Mouse (Mus musculus) heart, embryonic 10.5 days (tissue): ENCODE measurements around the gene Cbl. TPM values are rescaled to one million over a fixed set of nuclear protein-coding genes. Genes with fewer than 3 reads are reported as not detected.
A peak's percentile ranks its signal among the peaks of the same experiment; 100 is the strongest.
"Not testable (repeated sequence)": the region's sequence is repeated elsewhere in the genome, so short reads cannot be mapped to it uniquely, and the experiment has no call there.

Experiments used
- DNase-seq: peaks from one replicate; pipeline ENCODE4 v3.0.0-alpha.2; 2017; ENCODE audit warnings: low spot score
- H3K27ac ChIP-seq: fragments of 300-500 bp; sonication (generic); 2 replicates; pipeline ENCODE4 v1.5.1; 2016; ENCODE audit warnings: mild to moderate bottlenecking
- H3K27me3 ChIP-seq: fragments of 300-500 bp; sonication (generic); 2 replicates; pipeline ENCODE4 v1.6.1; 2016; ENCODE audit warnings: mild to moderate bottlenecking; ENCODE audit not compliant: poor library complexity, insufficient read depth, severe bottlenecking
- H3K36me3 ChIP-seq: fragments of 300-500 bp; sonication (generic); 2 replicates; pipeline ENCODE4 v1.6.1; 2016; ENCODE audit warnings: mild to moderate bottlenecking, moderate library complexity
- H3K4me1 ChIP-seq: fragments of 300-500 bp; sonication (generic); 2 replicates; pipeline ENCODE4 v1.6.1; 2016; ENCODE audit warnings: mild to moderate bottlenecking
- H3K4me3 ChIP-seq: fragments of 300-500 bp; sonication (generic); 2 replicates; pipeline ENCODE4 v1.5.1; 2016; ENCODE audit warnings: mild to moderate bottlenecking, moderate library complexity
- H3K9me3 ChIP-seq: fragments of 300-500 bp; sonication (generic); 2 replicates; pipeline ENCODE4 v1.6.1; 2016; ENCODE audit warnings: mild to moderate bottlenecking, moderate library complexity
- WGBS: fragments of 180-500 bp; shearing (Covaris S2); methylation state at CpG from one replicate; pipeline ENCODE4 v1.1.7; 2016; 5-methylcytosine and 5-hydroxymethylcytosine counted together
- polyA plus RNA-seq: library from polyadenylated mRNA; unstranded; fragments of >200 nt; fragmentation: Nextera tagmentation; extraction: Ambion mirVana; gene quantifications from 2 replicates; pipeline ENCODE4 v1.2.1, GENCODE M21; 2016

Gene Cbl
- polyA plus RNA-seq, 1 experiment from 2014 or later = 16.2 TPM

DNA sequence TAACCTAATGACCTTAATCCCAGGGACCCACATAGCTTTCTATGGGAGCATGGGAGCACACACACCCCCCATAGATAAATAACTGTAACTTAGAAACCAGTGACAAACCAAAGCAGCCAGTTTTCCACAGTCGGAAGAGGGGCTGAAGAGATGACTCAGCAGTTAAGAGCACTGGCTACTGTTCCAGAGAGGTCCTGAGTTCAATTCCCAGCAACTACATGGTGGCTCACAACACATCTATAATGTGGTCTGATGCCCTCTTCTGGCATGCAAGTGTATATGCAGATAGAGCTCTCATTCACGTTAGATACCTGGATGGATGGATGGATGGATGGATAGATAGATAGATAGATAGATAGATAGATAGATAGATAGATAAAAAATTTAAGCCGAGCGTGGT, 117.7 kb downstream of the Cbl start:
- no peaks in the 10 kb centered on the region for H3K9me3 ChIP-seq
- 85% methylated on average over 4 of the region's 4 CpGs for WGBS
- no peak overlapping the region for H3K4me3 ChIP-seq
- no peaks in the 10 kb centered on the region for H3K36me3 ChIP-seq
- DNase-seq = no peak
- H3K27me3 ChIP-seq = no peaks in the 10 kb centered on the region
- no peak overlapping the region for H3K27ac ChIP-seq
- H3K4me1 ChIP-seq = peaks cover 12% of the 10 kb centered on the region; the same call in 1 of the 2 replicates

DNA sequence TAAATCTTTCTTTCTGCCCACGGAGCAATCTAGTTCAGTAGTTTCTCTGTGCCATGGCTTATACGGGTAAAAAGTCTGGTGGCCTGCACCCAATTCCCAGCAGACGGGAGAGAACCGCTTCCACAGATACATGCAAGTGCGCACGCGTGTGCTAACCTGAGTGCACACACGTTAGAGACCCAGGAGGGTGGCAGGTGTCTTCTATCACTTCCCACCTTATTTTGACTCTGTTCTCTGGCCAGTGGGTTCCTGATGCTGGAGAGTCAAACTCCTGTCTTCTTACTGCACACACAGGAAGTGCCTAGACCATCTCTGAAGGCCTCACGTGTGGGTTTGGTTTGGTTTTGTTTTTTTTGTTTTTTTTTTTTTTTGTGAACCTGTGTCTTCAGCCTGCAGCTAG, 118.2 kb downstream of the Cbl start:
- 0 out of 2 replicates have a peak, but pooled peaks cover under 1% of the 10 kb centered on the region for H3K36me3 ChIP-seq
- H3K27me3 ChIP-seq = no peaks in the 10 kb centered on the region
- peaks cover 12% of the 10 kb centered on the region for H3K4me1 ChIP-seq
- H3K4me3 ChIP-seq = no peak overlapping the region
- 87% methylated on average over 9 of the region's 9 CpGs for WGBS
- no peak for DNase-seq
- H3K9me3 ChIP-seq = no peaks in the 10 kb centered on the region
- no peak overlapping the region for H3K27ac ChIP-seq

DNA sequence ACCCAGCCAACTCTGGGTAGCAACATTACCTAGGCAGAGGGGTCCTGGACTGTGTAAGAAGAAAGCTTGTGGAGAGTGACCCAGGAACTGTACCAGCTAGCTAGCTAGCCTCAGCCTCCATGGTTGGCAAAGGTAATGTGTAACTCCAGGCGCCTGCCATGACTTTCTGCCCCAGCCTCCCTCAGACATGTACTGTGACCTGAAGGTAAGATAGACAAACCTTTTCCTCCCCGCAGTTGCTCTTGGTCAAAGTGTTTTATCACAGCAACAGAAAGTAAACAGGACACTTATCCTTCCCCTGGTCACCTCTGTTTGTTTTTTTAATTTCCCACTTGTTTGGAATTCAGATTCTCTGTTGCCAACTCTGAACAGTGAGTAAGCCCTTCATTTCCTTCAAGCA, 119.4 kb downstream of the Cbl start:
- H3K36me3 ChIP-seq = 0 out of 2 replicates have a peak, but pooled peaks cover 2% of the 10 kb centered on the region
- H3K27ac ChIP-seq = no peak overlapping the region
- H3K27me3 ChIP-seq = no peaks in the 10 kb centered on the region
- H3K4me1 ChIP-seq = peaks cover 24% of the 10 kb centered on the region
- no peak overlapping the region for H3K4me3 ChIP-seq
- no peaks in the 10 kb centered on the region for H3K9me3 ChIP-seq
- DNase-seq = no peak
- 80% methylated on average over 2 of the region's 2 CpGs for WGBS

DNA sequence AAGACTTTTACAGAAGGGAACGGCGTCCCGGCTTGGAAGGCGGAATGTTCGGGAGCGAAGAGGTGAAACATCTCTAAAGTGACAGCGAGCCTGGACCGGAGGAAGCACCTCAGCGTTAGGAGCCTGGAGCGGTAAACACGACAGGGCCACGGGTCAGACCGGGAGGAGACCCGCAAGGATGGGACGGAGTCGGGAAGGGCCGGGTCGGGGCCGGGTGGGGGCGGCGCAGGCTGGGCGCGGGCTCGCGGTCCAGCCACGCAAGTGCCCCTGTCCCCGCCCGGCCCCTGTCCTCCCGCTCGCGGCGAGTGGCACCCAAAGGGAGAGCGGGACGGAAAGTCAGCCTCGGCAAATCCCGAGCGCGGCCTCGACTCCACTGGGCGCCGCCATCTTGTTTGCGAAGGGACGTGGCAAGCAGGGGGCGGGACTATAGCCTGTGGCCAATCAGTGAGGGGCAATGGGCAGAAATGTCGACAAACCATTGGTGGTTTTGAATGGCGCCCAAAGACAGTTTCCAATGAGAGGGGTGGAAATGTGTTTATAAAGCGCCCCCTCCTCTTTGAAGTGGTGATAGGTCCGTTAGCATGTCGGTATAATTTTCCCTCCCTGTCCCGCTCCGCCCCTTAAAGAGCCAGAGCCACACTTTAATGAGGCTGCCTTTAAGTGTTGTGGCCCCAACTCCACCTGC, 120.6 kb downstream of the Cbl start, which contains the start of the genes Gm49380 and Rnf26:
Gm49380 (minus strand) TSS at position 396 of the 685 bp plus-strand sequence.
Rnf26 (minus strand) TSS at position 413 of the 685 bp plus-strand sequence.
- no peaks in the 10 kb centered on the region for H3K9me3 ChIP-seq
- peak within 1 kb of the TSS; percentile 94 for H3K27ac ChIP-seq
- no peaks in the 10 kb centered on the region for H3K27me3 ChIP-seq
- DNase-seq = peak; percentile 99
- H3K36me3 ChIP-seq = peaks cover 11% of the 10 kb centered on the region
- peaks cover 36% of the 10 kb centered on the region for H3K4me1 ChIP-seq
- H3K4me3 ChIP-seq = peak within 1 kb of the TSS; percentile 87
- under 1% methylated on average over 51 of the region's 51 CpGs for WGBS

DNA sequence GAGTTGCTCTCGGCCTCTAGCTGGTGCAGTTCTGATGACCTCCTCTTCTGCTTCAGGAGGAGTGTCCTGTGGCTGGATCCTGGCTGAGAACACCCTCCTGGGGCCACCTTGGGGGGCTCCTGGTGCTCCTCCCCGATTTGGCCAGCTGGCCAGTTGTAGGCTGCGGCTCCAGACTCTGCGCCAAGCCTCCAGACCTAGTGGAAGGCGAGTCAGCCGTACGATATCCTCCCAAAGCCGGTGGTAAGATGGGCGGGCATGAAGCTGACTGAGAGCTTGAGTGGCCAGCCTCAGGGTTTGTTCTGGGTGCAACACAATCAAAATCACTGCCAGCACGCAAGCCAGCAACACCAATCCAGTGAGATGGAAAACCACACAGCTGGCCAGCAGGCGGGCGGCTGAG, 121.9 kb downstream of the Cbl start:
- WGBS = 59% methylated on average over 9 of the region's 12 CpGs
- H3K27me3 ChIP-seq, DNase-seq, H3K27ac ChIP-seq, H3K9me3 ChIP-seq: not testable (repeated sequence)
- Histone ChIP-seq H3K4me1 (peaks cover 49% of the 10 kb centered on the region), H3K4me3 (peak overlapping the region; percentile 87; the same call in 1 of the 2 replicates), H3K36me3 (peaks cover 14% of the 10 kb centered on the region)

DNA sequence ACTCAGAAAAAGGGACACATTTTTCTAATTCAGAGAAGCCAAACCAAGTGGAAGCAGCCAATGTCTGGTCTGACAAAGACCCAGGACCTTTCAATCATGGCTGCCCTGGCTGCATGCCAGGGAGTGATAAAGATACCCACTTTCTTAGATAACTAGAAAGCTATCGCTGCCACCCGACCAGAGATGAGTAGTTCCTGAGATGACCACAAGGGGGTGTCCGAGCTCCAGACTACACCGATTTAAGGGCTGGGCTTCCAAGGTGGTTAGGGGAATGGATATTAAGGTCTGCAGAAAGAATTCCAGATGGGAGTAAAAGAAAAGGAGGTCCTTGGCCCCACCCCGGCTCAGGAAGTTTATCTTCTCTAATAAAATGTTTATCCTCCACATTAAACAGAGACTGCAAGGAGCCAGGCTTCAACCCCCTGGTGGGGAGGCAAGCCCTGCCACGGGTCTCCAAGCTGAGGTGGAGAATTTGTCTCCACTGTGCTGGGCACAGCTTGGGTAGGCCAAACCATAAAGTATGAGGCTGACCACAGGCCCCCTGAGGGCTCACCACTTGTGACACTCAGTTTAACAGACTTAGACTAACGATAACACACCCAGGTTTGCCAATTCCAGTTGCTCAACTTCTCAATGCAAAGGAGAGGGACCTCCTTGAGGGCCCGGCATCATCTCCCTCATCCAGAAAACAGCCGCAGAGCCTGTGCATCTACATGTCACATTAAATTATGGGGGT, 124.3 kb downstream of the Cbl start:
- peak; percentile 88 for DNase-seq
- H3K36me3 ChIP-seq = peaks cover 35% of the 10 kb centered on the region
- no peaks in the 10 kb centered on the region for H3K9me3 ChIP-seq
- WGBS = 28% methylated on average over 9 of the region's 9 CpGs
- no peaks in the 10 kb centered on the region for H3K27me3 ChIP-seq
- peak overlapping the region; percentile 33 for H3K4me3 ChIP-seq
- H3K27ac ChIP-seq = peak overlapping the region; percentile 38; the same call in 1 of the 2 replicates
- H3K4me1 ChIP-seq = peaks cover 54% of the 10 kb centered on the region

DNA sequence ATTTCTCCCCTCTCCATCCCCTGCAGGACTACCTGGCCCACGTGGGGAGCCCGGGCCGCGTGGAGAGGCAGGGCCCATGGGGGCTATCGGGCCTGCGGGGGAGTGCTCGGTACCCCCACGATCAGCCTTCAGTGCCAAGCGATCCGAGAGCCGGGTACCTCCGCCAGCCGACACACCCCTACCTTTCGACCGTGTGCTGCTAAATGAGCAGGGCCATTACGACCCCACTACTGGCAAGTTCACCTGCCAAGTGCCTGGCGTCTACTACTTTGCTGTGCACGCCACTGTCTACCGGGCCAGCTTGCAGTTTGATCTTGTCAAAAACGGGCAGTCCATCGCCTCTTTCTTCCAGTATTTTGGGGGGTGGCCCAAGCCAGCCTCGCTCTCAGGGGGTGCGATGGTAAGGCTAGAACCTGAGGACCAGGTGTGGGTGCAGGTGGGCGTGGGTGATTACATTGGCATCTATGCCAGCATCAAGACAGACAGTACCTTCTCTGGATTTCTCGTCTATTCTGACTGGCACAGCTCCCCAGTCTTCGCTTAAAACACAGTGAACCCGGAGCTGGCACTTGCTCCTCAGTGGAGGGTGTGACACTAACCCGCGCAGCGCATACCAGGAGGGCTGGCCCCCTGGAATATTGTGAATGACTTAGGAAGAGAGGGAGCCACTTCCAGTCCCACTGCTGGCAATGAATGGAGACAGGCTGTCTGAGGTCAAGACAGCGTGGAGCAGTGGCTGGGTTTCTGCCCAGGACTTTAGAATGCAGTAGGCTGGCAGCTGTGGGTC, 125.4 kb downstream of the Cbl start:
- Histone ChIP-seq H3K27ac (peak overlapping the region; percentile 67; the same call in 1 of the 2 replicates), H3K4me3 (peak overlapping the region; percentile 35; the same call in 1 of the 2 replicates), H3K9me3 (no peaks in the 10 kb centered on the region), H3K4me1 (peaks cover 54% of the 10 kb centered on the region), H3K36me3 (peaks cover 37% of the 10 kb centered on the region), H3K27me3 (no peaks in the 10 kb centered on the region)
- DNase-seq = no peak
- WGBS = 79% methylated on average over 31 of the region's 31 CpGs

- no peaks in the 10 kb centered on the region for H3K27me3 ChIP-seq
- no peak for DNase-seq
- H3K36me3 ChIP-seq = peaks cover 37% of the 10 kb centered on the region
- H3K4me1 ChIP-seq = peaks cover 54% of the 10 kb centered on the region
- peak overlapping the region; percentile 35; the same call in 1 of the 2 replicates for H3K4me3 ChIP-seq
- H3K27ac ChIP-seq = peak overlapping the region; percentile 67
- WGBS = 32% methylated on average over 25 of the region's 25 CpGs
- H3K9me3 ChIP-seq = no peaks in the 10 kb centered on the region
Measured at GRCm38 (mm10) chr9:44107557-44108179, 126.2 kb downstream of the Cbl start.

DNA sequence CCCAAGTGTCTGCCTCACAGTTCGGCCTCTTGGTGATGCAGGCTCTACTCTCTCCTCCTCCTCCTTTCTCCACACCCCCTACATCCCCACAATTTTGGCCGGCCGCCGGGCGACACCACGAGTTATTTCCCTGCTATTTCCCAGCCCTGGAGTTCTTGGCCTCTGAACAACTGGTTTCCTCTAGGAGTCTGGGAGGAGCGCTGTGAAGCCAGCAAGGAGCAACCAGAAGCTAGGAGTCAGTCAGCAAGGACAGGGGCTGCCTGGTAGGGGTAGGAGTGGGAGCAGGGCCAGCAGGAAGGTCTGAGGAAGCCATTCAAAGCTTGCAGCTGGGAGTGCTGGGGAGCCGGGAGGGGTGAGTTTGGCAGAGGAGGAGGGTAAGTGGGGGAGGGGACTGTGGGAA, 126.7 kb downstream of the Cbl start, which contains the start of gene C1qtnf5:
C1qtnf5 (plus strand) TSS at position 136 of the 400 bp plus-strand sequence.
- WGBS = 43% methylated on average over 8 of the region's 8 CpGs
- H3K36me3 ChIP-seq = peaks cover 37% of the 10 kb centered on the region
- H3K27me3 ChIP-seq = no peaks in the 10 kb centered on the region
- H3K27ac ChIP-seq = peak within 1 kb of the TSS; percentile 67
- peaks cover 59% of the 10 kb centered on the region for H3K4me1 ChIP-seq
- no peaks in the 10 kb centered on the region for H3K9me3 ChIP-seq
- DNase-seq = no peak
- peak within 1 kb of the TSS; percentile 35; the same call in 1 of the 2 replicates for H3K4me3 ChIP-seq

DNA sequence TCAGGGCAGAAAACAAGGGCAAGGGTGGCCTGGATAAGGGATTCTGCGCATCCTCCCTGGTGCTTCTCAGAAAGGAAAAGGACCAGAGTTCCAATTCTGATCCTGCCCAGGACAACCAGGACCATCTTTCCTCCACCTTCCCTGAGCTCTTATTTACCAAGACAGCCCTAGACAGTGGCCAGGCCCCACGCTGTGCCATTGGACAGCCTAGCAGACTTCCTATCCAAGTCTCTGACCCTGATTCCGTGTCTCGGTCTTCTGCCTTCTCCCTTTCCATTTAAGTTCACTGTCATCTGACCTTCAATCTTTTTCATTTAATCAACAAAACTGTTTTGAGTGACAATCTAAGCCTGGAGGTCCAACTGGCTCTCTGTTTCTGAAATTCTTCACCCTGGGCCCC, 127.3 kb downstream of the Cbl start:
- peaks cover 56% of the 10 kb centered on the region for H3K4me1 ChIP-seq
- no peaks in the 10 kb centered on the region for H3K9me3 ChIP-seq
- DNase-seq = no peak
- H3K27ac ChIP-seq = 0 out of 2 replicates have a peak overlapping the region, but pooled peaks have one; percentile 67
- 82% methylated on average over 4 of the region's 4 CpGs for WGBS
- H3K36me3 ChIP-seq = peaks cover 37% of the 10 kb centered on the region
- H3K4me3 ChIP-seq = no peak overlapping the region
- no peaks in the 10 kb centered on the region for H3K27me3 ChIP-seq

DNA sequence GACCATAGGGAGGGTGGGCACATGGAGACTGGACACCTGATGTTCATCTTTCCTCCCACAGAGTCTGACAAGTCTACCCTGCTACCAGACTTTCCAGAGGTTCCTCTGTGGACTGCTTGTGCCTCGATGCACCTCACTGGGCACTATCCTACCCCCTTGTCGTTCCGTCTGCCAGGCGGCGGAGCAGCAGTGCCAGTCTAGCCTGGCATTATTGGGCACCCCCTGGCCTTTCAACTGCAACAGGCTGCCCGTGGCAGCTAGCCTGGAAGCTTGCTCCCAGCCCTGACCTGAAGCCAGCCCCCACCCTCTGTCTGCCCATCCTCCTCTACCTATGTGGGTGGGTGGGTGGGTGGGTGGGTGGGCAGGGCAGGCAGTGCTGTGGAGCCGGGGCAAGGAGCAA, 127.7 kb downstream of the Cbl start:
- H3K27ac ChIP-seq = no peak overlapping the region

GRCm38 (mm10) chr9:44105781-44106180, 128.1 kb downstream of the Cbl start:
- H3K27ac ChIP-seq = no peak overlapping the region
- peaks cover 37% of the 10 kb centered on the region for H3K36me3 ChIP-seq
- H3K4me3 ChIP-seq = no peak overlapping the region
- DNase-seq = no peak
- no peaks in the 10 kb centered on the region for H3K27me3 ChIP-seq
- 80% methylated on average over 10 of the region's 10 CpGs for WGBS
- peaks cover 54% of the 10 kb centered on the region for H3K4me1 ChIP-seq
- H3K9me3 ChIP-seq = no peaks in the 10 kb centered on the region

More for the DNA sequence above, 127.7 kb downstream of the Cbl start:
- Histone ChIP-seq H3K27me3 (no peaks in the 10 kb centered on the region), H3K36me3 (peaks cover 37% of the 10 kb centered on the region), H3K4me1 (peaks cover 54% of the 10 kb centered on the region), H3K4me3 (no peak overlapping the region), H3K9me3 (no peaks in the 10 kb centered on the region)
- no peak for DNase-seq
- 95% methylated on average over 7 of the region's 7 CpGs for WGBS
